Mouse (Mus musculus) megakaryocyte, embryonic 14.5 days (primary cell): ENCODE measurements around the gene Ndufa7.

Experiments
- FLI1 ChIP-seq: IDR thresholded peaks from 2 replicates; pipeline ENCODE4 v1.6.1; 2012; ENCODE audit warnings: low read length, inconsistent platforms, mixed read lengths
- GATA1 ChIP-seq: IDR thresholded peaks from 3 replicates; pipeline ENCODE4 v1.6.1; 2012; ENCODE audit warnings: mixed read lengths, low read length, inconsistent platforms, borderline replicate concordance

DNA sequence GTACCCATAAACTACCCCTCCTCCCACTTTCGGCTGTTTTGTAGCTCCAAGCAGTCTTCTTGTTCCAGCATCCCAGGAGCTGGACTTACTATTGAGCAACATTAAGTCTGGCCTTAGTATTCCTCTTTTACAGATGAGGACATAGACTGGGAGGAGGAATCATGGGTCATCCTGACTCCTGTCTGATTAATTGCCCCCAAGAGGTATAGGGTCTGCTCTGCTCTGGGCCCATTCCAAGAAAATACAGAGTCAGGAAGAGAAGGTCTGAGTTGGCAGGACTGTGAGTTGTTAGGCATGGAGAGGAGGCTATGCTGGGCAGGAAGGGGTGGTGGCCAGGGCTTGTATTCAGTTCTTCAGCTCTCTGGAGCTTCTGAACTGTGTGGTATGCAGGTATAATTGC is 19.8 kb downstream of the Ndufa7 start:
- TF ChIP-seq FLI1 (no peak), GATA1 (no peak)
